Mouse (Mus musculus) C2C12 (cell line): ENCODE results near the gene Gm49383.

Source experiments
- CEBPB ChIP-seq: IDR thresholded peaks from one replicate; pipeline ENCODE4 v1.6.1; 2011; ENCODE audit warnings: low read depth, mild to moderate bottlenecking, control low read depth, moderate library complexity
- CTCF ChIP-seq: IDR thresholded peaks from one replicate; pipeline ENCODE4 v1.5.1; 2011; ENCODE audit not compliant: control insufficient read depth, insufficient read depth, insufficient read length
- MAX ChIP-seq: IDR thresholded peaks from one replicate; pipeline ENCODE4 v1.6.1; 2011; ENCODE audit warnings: mild to moderate bottlenecking, control low read depth
- MYOD1 ChIP-seq: IDR thresholded peaks from one replicate; pipeline ENCODE4 v1.6.1; 2011; ENCODE audit warnings: low read depth; ENCODE audit not compliant: control insufficient read depth, insufficient read length
- MYOG ChIP-seq: IDR thresholded peaks from one replicate; pipeline ENCODE4 v1.6.1; 2011; ENCODE audit not compliant: control insufficient read depth, insufficient read length; ENCODE audit errors: extremely low read depth
- USF1 ChIP-seq: IDR thresholded peaks from one replicate; pipeline ENCODE4 v1.6.1; 2011; ENCODE audit warnings: low read depth, mild to moderate bottlenecking, control low read depth, moderate library complexity

DNA sequence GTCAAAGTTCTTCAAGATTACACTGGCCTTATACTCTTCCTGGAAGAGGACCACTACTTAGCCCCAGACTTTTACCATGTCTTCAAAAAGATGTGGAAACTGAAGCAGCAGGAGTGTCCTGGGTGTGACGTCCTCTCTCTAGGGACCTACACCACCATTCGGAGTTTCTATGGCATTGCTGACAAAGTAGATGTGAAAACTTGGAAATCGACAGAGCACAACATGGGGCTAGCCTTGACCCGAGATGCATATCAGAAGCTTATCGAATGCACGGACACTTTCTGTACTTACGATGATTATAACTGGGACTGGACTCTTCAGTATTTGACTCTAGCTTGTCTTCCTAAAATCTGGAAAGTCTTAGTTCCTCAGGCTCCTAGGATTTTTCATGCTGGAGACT lies 11.5 kb downstream of the Gm49383 start:
- TF ChIP-seq CTCF (no peak), CEBPB (no peak), MAX (no peak), USF1 (no peak), MYOG (no peak), MYOD1 (no peak)
